ENCODE assay signal across 20 mouse cellular contexts in genomic region chr8:12076811-12077375, GRCm38 (mm10).
DNase-seq lines count a peak whose midpoint lies in the region; ATAC-seq and TF ChIP-seq lines count a peak whose summit lies in the region.
"Had no signal": no experiment of that assay in that cellular context is flagged by ENCODE, and none has a peak within 500 bp of the region (broad histone marks: within the 10 kb centered on the region; RNA-seq: fewer than 3 reads in every experiment).

No protein-coding gene starts in this region.

- 8% methylated on average over 10 of the region's 10 CpGs for WGBS in cerebellum, adult 2 months
- 71% methylated on average over 10 of the region's 10 CpGs for WGBS in hindbrain, embryonic 16.5 days
- WGBS in hindbrain, embryonic 10.5 days: 87% methylated on average over 10 of the region's 10 CpGs
- WGBS in midbrain, embryonic 14.5 days: 83% methylated on average over 10 of the region's 10 CpGs
- WGBS in midbrain, embryonic 11.5 days: 87% methylated on average over 10 of the region's 10 CpGs

- TF ChIP-seq POLR2A in cerebellum, adult 2 months (IDR thresholded peaks at IDR 0.05; ENCODE audit: borderline replicate concordance, insufficient read depth, low read length): no peak

- peak; percentile 8 to 17 for DNase-seq in cerebellum, adult 2 months
- DNase-seq in cerebellum, adult 11 months: no peak
- DNase-seq in hindbrain, embryonic 10.5 days (ENCODE audit: low spot score): no peak
- DNase-seq in midbrain, embryonic 14.5 days: peak; percentile 27
- no peak for DNase-seq in midbrain, embryonic 11.5 days (ENCODE audit: low spot score, missing footprints)
- DNase-seq in cerebellum, postnatal 36 days: peak; percentile 9 to 12
- DNase-seq in gastrocnemius, postnatal 25 days: no peak
- DNase-seq: B cell, adult 2 months; gastrocnemius, postnatal 14 days; heart, adult 2 months; heart, postnatal 36 days; kidney, adult 11 months; spleen, adult 18-20 months; thymus, postnatal 36 days had no signal

- no peaks in the 10 kb centered on the region; the same call in 1 of the 2 replicates for H3K4me1 ChIP-seq in cerebellum, adult 2 months (ENCODE audit: control insufficient read depth, insufficient read depth, low read length)
- no peaks in the 10 kb centered on the region for H3K4me1 ChIP-seq in hindbrain, embryonic 16.5 days (ENCODE audit: control insufficient read depth, insufficient read depth, low read depth, low read length)
- H3K4me1 ChIP-seq in hindbrain, embryonic 10.5 days (replicated peaks): 0 out of 2 replicates have a peak, but pooled peaks cover 3% of the 10 kb centered on the region
- H3K4me1 ChIP-seq in midbrain, embryonic 14.5 days (ENCODE audit: control insufficient read depth, insufficient read depth, low read length): no peaks in the 10 kb centered on the region
- no peaks in the 10 kb centered on the region for H3K4me1 ChIP-seq in midbrain, embryonic 11.5 days (ENCODE audit: control insufficient read depth, insufficient read depth, low read length)
- H3K4me1 ChIP-seq: limb, embryonic 15.5 days; liver, embryonic 15.5 days; neural tube, embryonic 12.5 days had no signal

- H3K9ac ChIP-seq in hindbrain, embryonic 16.5 days (ENCODE audit: low read depth, low read length): no peak overlapping the region
- H3K9ac ChIP-seq in midbrain, embryonic 14.5 days (replicated peaks; ENCODE audit: low read length): no peak overlapping the region
- no peak overlapping the region for H3K9ac ChIP-seq in midbrain, embryonic 11.5 days (ENCODE audit: low read length)
- H3K9ac ChIP-seq: embryonic facial prominence, embryonic 13.5 days; limb, embryonic 15.5 days; liver, embryonic 15.5 days; neural tube, embryonic 12.5 days had no signal

- H3K4me3 ChIP-seq in cerebellum, adult 2 months (replicated peaks; ENCODE audit: insufficient read depth, low read depth, low read length): no peak overlapping the region
- no peak overlapping the region for H3K4me3 ChIP-seq in hindbrain, embryonic 16.5 days (ENCODE audit: low read length)
- H3K4me3 ChIP-seq in hindbrain, embryonic 10.5 days: no peak overlapping the region
- H3K4me3 ChIP-seq in midbrain, embryonic 14.5 days (replicated peaks; ENCODE audit: low read depth, low read length): no peak overlapping the region
- H3K4me3 ChIP-seq in midbrain, embryonic 11.5 days (ENCODE audit: low read depth, low read length): no peak overlapping the region
- H3K4me3 ChIP-seq: embryonic facial prominence, embryonic 13.5 days; heart, adult 2 months; limb, embryonic 15.5 days; liver, embryonic 15.5 days; neural tube, embryonic 12.5 days had no signal

- peak; percentile 56 for ATAC-seq in hindbrain, embryonic 16.5 days
- ATAC-seq in midbrain, embryonic 14.5 days (ENCODE audit: low FRiP score, low TSS enrichment): no peak
- no peak for ATAC-seq in midbrain, embryonic 11.5 days (ENCODE audit: low FRiP score)

- no peak overlapping the region for H3K4me2 ChIP-seq in hindbrain, embryonic 16.5 days (ENCODE audit: low read length)
- no peak overlapping the region for H3K4me2 ChIP-seq in midbrain, embryonic 14.5 days (ENCODE audit: low read length)
- no peak overlapping the region for H3K4me2 ChIP-seq in midbrain, embryonic 11.5 days
- H3K4me2 ChIP-seq: embryonic facial prominence, embryonic 13.5 days; limb, embryonic 15.5 days; liver, embryonic 15.5 days; neural tube, embryonic 12.5 days had no signal

- H3K27ac ChIP-seq in cerebellum, adult 2 months (ENCODE audit: insufficient read depth, low read length): no peak overlapping the region
- H3K27ac ChIP-seq in hindbrain, embryonic 16.5 days (ENCODE audit: low read depth, low read length): no peak overlapping the region
- H3K27ac ChIP-seq in hindbrain, embryonic 10.5 days: no peak overlapping the region
- no peak overlapping the region for H3K27ac ChIP-seq in midbrain, embryonic 14.5 days (replicated peaks; ENCODE audit: low read depth, low read length)
- H3K27ac ChIP-seq in midbrain, embryonic 11.5 days (ENCODE audit: low read depth, low read length): no peak overlapping the region
- H3K27ac ChIP-seq: embryonic facial prominence, embryonic 13.5 days; heart, adult 2 months; kidney, postnatal 0 days; limb, embryonic 15.5 days; liver, embryonic 15.5 days; neural tube, embryonic 12.5 days had no signal

- TF ChIP-seq CTCF in cerebellum, adult 2 months (IDR thresholded peaks at IDR 0.05; ENCODE audit: borderline replicate concordance, insufficient read depth, low read depth, low read length): no peak

- H3K36me3 ChIP-seq in hindbrain, embryonic 16.5 days (ENCODE audit: control insufficient read depth, insufficient read depth, low read length): no peaks in the 10 kb centered on the region
- no peaks in the 10 kb centered on the region for H3K36me3 ChIP-seq in hindbrain, embryonic 10.5 days
- H3K36me3 ChIP-seq in midbrain, embryonic 14.5 days (ENCODE audit: control insufficient read depth, insufficient read depth, low read length): no peaks in the 10 kb centered on the region
- H3K36me3 ChIP-seq in midbrain, embryonic 11.5 days (ENCODE audit: control insufficient read depth, insufficient read depth, low read length): no peaks in the 10 kb centered on the region
- H3K36me3 ChIP-seq: embryonic facial prominence, embryonic 13.5 days; limb, embryonic 15.5 days; liver, embryonic 15.5 days; neural tube, embryonic 12.5 days had no signal

- no peaks in the 10 kb centered on the region for H3K27me3 ChIP-seq in cerebellum, adult 2 months (ENCODE audit: control insufficient read depth, insufficient read depth, low read length)
- H3K27me3 ChIP-seq in hindbrain, embryonic 16.5 days (replicated peaks; ENCODE audit: control insufficient read depth, insufficient read depth, low read length): no peaks in the 10 kb centered on the region; the same call in 1 of the 2 replicates
- H3K27me3 ChIP-seq in hindbrain, embryonic 10.5 days (ENCODE audit: insufficient read depth, poor library complexity, severe bottlenecking): peaks cover 24% of the 10 kb centered on the region
- no peaks in the 10 kb centered on the region for H3K27me3 ChIP-seq in midbrain, embryonic 14.5 days (ENCODE audit: control insufficient read depth, insufficient read depth, low read length)
- no peaks in the 10 kb centered on the region for H3K27me3 ChIP-seq in midbrain, embryonic 11.5 days (ENCODE audit: control insufficient read depth, insufficient read depth, low read length)
- H3K27me3 ChIP-seq: embryonic facial prominence, embryonic 13.5 days; limb, embryonic 15.5 days; liver, embryonic 15.5 days had no signal

- H3K9me3 ChIP-seq in hindbrain, embryonic 16.5 days (ENCODE audit: control insufficient read depth, low read length): no peaks in the 10 kb centered on the region
- H3K9me3 ChIP-seq in hindbrain, embryonic 10.5 days: no peaks in the 10 kb centered on the region
- H3K9me3 ChIP-seq in midbrain, embryonic 14.5 days (ENCODE audit: control insufficient read depth, low read length): no peaks in the 10 kb centered on the region
- no peaks in the 10 kb centered on the region for H3K9me3 ChIP-seq in midbrain, embryonic 11.5 days (ENCODE audit: control insufficient read depth, low read length)
- H3K9me3 ChIP-seq: embryonic facial prominence, embryonic 13.5 days; limb, embryonic 15.5 days; liver, embryonic 15.5 days; neural tube, embryonic 12.5 days had no signal

Comparison
In these comparisons a context has a peak if more than half of its experiments do, and no peak if none do; other contexts are left out.
1. DNase-seq: peak in cerebellum, adult 2 months (2 of 2), midbrain, embryonic 14.5 days (single experiment) and cerebellum, postnatal 36 days (2 of 2); none in cerebellum, adult 11 months (single experiment), hindbrain, embryonic 10.5 days (single experiment), midbrain, embryonic 11.5 days (single experiment) and gastrocnemius, postnatal 25 days (single experiment).